Mouse (Mus musculus) intestine, postnatal 0 days (tissue): Measurements from ENCODE around the gene Bst1. TPM values are rescaled to one million over a fixed set of nuclear protein-coding genes. Genes with fewer than 3 reads are reported as not detected.

Experiments
- ATAC-seq: fragments of 200-750 bp; cut with Nextera tagmentation; 2 replicates; pipeline ENCODE4 v1.8.0; 2017; ENCODE audit warnings: mild to moderate bottlenecking, moderate TSS enrichment, moderate library complexity
- H3K27ac ChIP-seq: fragments of 300-500 bp; sonication (generic); 2 replicates; pipeline ENCODE4 v1.5.1; 2014; ENCODE audit warnings: mild to moderate bottlenecking, low read depth, low read length, moderate library complexity
- H3K27me3 ChIP-seq: fragments of 300-500 bp; sonication (generic); replicated peaks from 2 replicates; pipeline ENCODE4 v1.6.1; 2014; ENCODE audit warnings: low read length, mixed read lengths; ENCODE audit not compliant: control insufficient read depth, insufficient read depth
- H3K36me3 ChIP-seq: fragments of 300-500 bp; sonication (generic); 2 replicates; pipeline ENCODE4 v1.6.1; 2014; ENCODE audit warnings: mild to moderate bottlenecking, moderate library complexity; ENCODE audit not compliant: control insufficient read depth, insufficient read depth
- H3K4me1 ChIP-seq: fragments of 300-500 bp; sonication (generic); replicated peaks from 2 replicates; pipeline ENCODE4 v1.6.1; 2014; ENCODE audit warnings: antibody characterized with exemption, low read length, mixed read lengths; ENCODE audit not compliant: control insufficient read depth, insufficient read depth
- H3K4me2 ChIP-seq: fragments of 300-500 bp; sonication (generic); replicated peaks from 2 replicates; pipeline ENCODE4 v1.6.1; 2014; ENCODE audit warnings: low read depth, mild to moderate bottlenecking, moderate library complexity
- H3K4me3 ChIP-seq: fragments of 300-500 bp; sonication (generic); 2 replicates; pipeline ENCODE4 v1.5.1; 2014; ENCODE audit warnings: low read depth, low read length
- H3K9ac ChIP-seq: fragments of 300-500 bp; sonication (generic); 2 replicates; pipeline ENCODE4 v1.6.1; 2014; ENCODE audit warnings: mild to moderate bottlenecking, low read depth, low read length
- H3K9me3 ChIP-seq: fragments of 300-500 bp; sonication (generic); 2 replicates; pipeline ENCODE4 v1.6.1; 2016; ENCODE audit warnings: mixed run types; ENCODE audit not compliant: control insufficient read depth
- CTCF ChIP-seq: sonication (generic); IDR thresholded peaks from 2 replicates; pipeline ENCODE4 v1.5.1; 2016; ENCODE audit warnings: low read depth, mild to moderate bottlenecking, control low read depth, antibody characterized with exemption, moderate library complexity
- WGBS: fragments of 180-500 bp; shearing (Covaris S2); extraction: QIAGEN DNeasy Blood & Tissue Kit; methylation state at CpG from one replicate; pipeline ENCODE4 v1.1.7; 2014; 5-methylcytosine and 5-hydroxymethylcytosine counted together
- polyA plus RNA-seq: library from polyadenylated mRNA; unstranded; fragments of >200 nt; fragmentation: Nextera tagmentation; extraction: Ambion mirVana; gene quantifications from 2 replicates; pipeline ENCODE4 v1.2.1, GENCODE M21; 2015

Bst1 gene
- polyA plus RNA-seq, 1 experiment from 2014 or later, result 142 TPM

DNA sequence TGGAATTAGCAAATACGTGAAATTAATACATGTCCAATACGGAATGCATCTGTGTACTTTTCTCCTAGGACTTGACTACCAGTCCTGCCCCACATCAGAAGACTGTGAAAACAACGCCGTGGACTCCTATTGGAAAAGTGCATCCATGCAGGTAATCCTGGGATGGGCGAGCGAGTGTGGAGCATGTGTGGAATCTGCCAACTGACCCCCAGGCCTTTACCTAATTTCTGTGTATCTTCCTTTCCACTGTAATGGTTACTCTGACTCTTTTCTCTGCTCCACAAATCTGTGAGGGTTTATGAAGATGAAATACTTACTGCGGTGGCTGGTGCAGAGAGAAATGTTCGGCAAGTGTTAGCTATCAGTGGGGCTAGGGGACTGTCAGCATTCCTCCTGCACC, 3.5 kb downstream of the Bst1 start:
- H3K27me3 ChIP-seq, result no peaks in the 10 kb centered on the region
- no peak overlapping the region for H3K4me2 ChIP-seq
- no peaks in the 10 kb centered on the region for H3K36me3 ChIP-seq
- TF ChIP-seq CTCF, result no peak
- H3K4me3 ChIP-seq, result no peak overlapping the region
- no peak for ATAC-seq
- H3K9ac ChIP-seq, result no peak overlapping the region
- H3K27ac ChIP-seq, result peak overlapping the region; percentile 77; the same call in 1 of the 2 replicates
- no peaks in the 10 kb centered on the region for H3K4me1 ChIP-seq
- WGBS, result 94% methylated on average over 8 of the region's 8 CpGs
- no peaks in the 10 kb centered on the region for H3K9me3 ChIP-seq

GRCm38 (mm10) chr5:43822824-43823223, 4.1 kb downstream of the Bst1 start:
- Histone ChIP-seq H3K4me3 (no peak overlapping the region), H3K9ac (no peak overlapping the region), H3K9me3 (no peaks in the 10 kb centered on the region), H3K36me3 (no peaks in the 10 kb centered on the region), H3K27me3 (no peaks in the 10 kb centered on the region), H3K4me1 (no peaks in the 10 kb centered on the region), H3K27ac (peak overlapping the region; percentile 77), H3K4me2 (no peak overlapping the region)
- peak; percentile 85 for ATAC-seq
- 36% methylated on average over 3 of the region's 3 CpGs for WGBS
- no peak for TF ChIP-seq CTCF

DNA sequence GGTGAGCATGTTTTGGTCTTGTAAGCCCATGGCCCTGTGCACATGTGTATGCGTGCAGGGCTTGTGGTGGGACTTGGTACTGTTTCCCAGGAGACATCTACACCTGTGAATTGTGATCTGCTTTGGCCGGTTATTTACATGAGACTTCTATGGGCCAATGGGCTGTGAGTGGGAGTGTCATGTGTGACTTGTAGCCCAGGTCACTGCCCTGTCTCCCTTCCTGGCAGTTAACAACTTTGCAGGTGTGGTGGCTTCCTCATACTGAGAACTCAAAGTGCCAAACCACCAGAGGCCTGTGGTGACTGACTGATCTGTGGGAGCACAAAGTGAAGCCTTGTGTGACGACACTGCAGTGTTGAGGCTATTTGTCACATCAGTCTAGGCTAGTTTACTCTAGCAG, 5.9 kb downstream of the Bst1 start:
- peak; percentile 22; the same call in 1 of the 2 replicates for TF ChIP-seq CTCF
- H3K27me3 ChIP-seq, result no peaks in the 10 kb centered on the region
- WGBS, result 57% methylated on average over 3 of the region's 3 CpGs
- no peaks in the 10 kb centered on the region for H3K9me3 ChIP-seq
- no peak overlapping the region for H3K4me3 ChIP-seq
- H3K9ac ChIP-seq, result no peak overlapping the region
- peak; percentile 88 for ATAC-seq
- H3K27ac ChIP-seq, result no peak overlapping the region
- H3K4me2 ChIP-seq, result no peak overlapping the region
- H3K4me1 ChIP-seq, result no peaks in the 10 kb centered on the region
- H3K36me3 ChIP-seq, result no peaks in the 10 kb centered on the region

- no peak for ATAC-seq
- no peak overlapping the region for H3K27ac ChIP-seq
- H3K4me1 ChIP-seq, result no peaks in the 10 kb centered on the region
- H3K9me3 ChIP-seq, result no peaks in the 10 kb centered on the region
- H3K9ac ChIP-seq, result no peak overlapping the region
- no peaks in the 10 kb centered on the region for H3K27me3 ChIP-seq
- 90% methylated on average over 2 of the region's 2 CpGs for WGBS
- H3K4me3 ChIP-seq, result no peak overlapping the region
- no peak for TF ChIP-seq CTCF
- H3K4me2 ChIP-seq, result no peak overlapping the region
- H3K36me3 ChIP-seq, result no peaks in the 10 kb centered on the region
Measured at GRCm38 (mm10) chr5:43826883-43827282, 8.2 kb downstream of the Bst1 start.

- TF ChIP-seq CTCF, result no peak
- Histone ChIP-seq H3K4me2 (no peak overlapping the region), H3K36me3 (no peaks in the 10 kb centered on the region), H3K4me3 (no peak overlapping the region), H3K9ac (no peak overlapping the region), H3K27ac (no peak overlapping the region), H3K4me1 (no peaks in the 10 kb centered on the region), H3K9me3 (no peaks in the 10 kb centered on the region), H3K27me3 (no peaks in the 10 kb centered on the region)
- WGBS, result 73% methylated on average over 9 of the region's 9 CpGs
- ATAC-seq, result no peak
Measured at GRCm38 (mm10) chr5:43827366-43827765, 8.7 kb downstream of the Bst1 start.

- no peak for ATAC-seq
- no peaks in the 10 kb centered on the region for H3K36me3 ChIP-seq
- H3K27ac ChIP-seq, result no peak overlapping the region
- H3K4me1 ChIP-seq, result no peaks in the 10 kb centered on the region
- 84% methylated on average over 7 of the region's 7 CpGs for WGBS
- no peaks in the 10 kb centered on the region for H3K9me3 ChIP-seq
- TF ChIP-seq CTCF, result peak; percentile 59
- no peak overlapping the region for H3K4me2 ChIP-seq
- H3K4me3 ChIP-seq, result no peak overlapping the region
- H3K27me3 ChIP-seq, result no peaks in the 10 kb centered on the region
- no peak overlapping the region for H3K9ac ChIP-seq
Measured at GRCm38 (mm10) chr5:43836590-43836989, 17.9 kb downstream of the Bst1 start.

DNA sequence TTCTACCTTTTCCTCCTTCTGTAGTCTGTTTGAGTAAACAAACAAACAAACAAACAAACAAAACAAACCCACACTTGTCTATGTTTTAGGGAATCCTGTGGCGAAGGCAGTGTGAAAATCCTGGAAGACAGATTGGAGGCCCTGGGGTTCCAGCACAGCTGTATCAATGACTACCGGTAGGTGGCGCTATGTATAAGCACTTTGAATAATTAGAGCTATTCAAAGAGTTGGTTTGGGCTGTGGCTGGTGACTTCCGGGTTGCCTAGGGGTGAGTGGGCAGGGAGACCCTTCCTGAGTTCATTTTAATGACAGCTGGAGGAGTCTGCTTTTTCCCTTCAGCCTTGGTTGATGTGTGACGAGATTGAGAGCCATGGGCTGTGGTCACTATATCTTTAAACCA, 18.7 kb downstream of the Bst1 start:
- H3K4me1 ChIP-seq, result no peaks in the 10 kb centered on the region
- no peak overlapping the region for H3K27ac ChIP-seq
- no peak overlapping the region for H3K4me3 ChIP-seq
- H3K9ac ChIP-seq, result no peak overlapping the region
- peak; percentile 70 for TF ChIP-seq CTCF
- 58% methylated on average over 5 of the region's 5 CpGs for WGBS
- H3K27me3 ChIP-seq, result no peaks in the 10 kb centered on the region
- H3K36me3 ChIP-seq, result no peaks in the 10 kb centered on the region
- no peaks in the 10 kb centered on the region for H3K9me3 ChIP-seq
- H3K4me2 ChIP-seq, result no peak overlapping the region
- no peak for ATAC-seq
